Mouse (Mus musculus): ENCODE measurements around the gene 4930432K21Rik.

4930432K21Rik gene

GRCm38 (mm10) chr8:84147324-84147766 is 480 bp upstream of the 4930432K21Rik start:
- DNase-seq (ENCODE audit: extremely low read depth, low read depth, low spot score), result no peak

GRCm38 (mm10) chr8:84148531-84148850 is 666 bp downstream of the 4930432K21Rik start:
- DNase-seq (ENCODE audit: extremely low read depth, low read depth, low spot score), result no peak

- DNase-seq (ENCODE audit: extremely low read depth, low read depth, low spot score), result no peak
Observed at GRCm38 (mm10) chr8:84149181-84149580, 1.4 kb downstream of the 4930432K21Rik start.

DNA sequence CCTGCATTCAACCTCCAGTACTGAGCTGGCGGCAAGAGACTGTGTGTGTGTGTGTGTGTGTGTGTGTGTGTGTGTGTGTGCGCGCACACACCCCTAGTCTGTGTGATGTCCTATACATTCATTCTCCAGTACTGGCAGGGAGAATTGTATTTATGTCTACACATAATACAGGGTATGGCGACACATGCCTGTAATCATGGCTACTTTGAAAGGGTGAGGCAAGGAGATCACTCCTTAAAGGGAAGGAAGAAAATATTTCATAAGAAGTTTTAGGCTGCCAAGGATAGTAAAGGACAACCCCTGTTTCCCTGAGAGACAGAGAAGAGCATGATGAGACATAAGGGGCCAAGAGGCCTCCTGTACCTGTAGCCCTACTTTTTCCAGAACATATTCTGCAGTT is 9.8 kb downstream of the 4930432K21Rik start:
- peak; percentile 14 for DNase-seq (ENCODE audit: extremely low read depth, low read depth, low spot score)

DNA sequence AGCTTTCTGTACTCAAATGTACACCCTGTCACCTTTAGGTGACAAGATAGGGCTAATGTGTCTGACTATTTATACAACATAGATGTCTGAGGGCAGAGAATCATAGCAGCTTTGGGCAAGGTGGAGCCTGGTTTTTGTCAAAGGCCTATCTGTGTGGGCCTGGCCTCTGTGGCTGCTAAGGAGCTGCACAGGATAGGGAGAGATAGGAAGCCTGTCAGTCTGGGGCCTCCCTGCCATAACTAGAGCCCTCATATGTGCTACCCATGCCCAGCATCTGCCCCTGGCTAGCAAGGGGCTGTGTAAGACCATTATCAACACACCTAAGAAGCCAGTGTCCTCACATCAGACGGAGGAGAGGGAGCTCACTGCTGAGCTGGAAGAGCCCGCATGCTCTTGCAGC is 19.9 kb downstream of the 4930432K21Rik start:
- DNase-seq (ENCODE audit: extremely low read depth, low read depth, low spot score), result no peak

GRCm38 (mm10) chr8:84170096-84170495 is 22.3 kb downstream of the 4930432K21Rik start:
- no peak for DNase-seq (ENCODE audit: extremely low read depth, low read depth, low spot score)

DNA sequence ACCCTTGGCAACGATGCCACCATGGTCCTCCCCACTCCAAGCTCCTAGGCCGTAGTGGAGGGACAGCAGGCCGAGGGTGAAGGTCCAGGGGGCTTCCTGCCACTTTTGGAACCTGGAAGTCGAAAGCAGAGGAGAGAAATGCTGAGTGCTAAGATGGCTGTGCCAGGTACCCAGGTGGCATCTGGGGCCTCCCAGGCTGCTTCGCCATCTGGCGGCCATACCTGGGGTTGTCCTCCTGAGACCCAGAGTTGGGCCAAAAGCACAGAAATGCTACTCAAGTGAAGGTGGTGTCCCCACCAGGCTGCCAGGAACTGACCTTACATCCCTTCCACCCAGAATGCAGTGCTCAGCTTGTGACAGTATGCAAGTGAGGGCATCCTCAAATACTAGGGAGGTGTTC is 26.0 kb downstream of the 4930432K21Rik start:
- DNase-seq (ENCODE audit: extremely low read depth, low read depth, low spot score), result no peak

DNA sequence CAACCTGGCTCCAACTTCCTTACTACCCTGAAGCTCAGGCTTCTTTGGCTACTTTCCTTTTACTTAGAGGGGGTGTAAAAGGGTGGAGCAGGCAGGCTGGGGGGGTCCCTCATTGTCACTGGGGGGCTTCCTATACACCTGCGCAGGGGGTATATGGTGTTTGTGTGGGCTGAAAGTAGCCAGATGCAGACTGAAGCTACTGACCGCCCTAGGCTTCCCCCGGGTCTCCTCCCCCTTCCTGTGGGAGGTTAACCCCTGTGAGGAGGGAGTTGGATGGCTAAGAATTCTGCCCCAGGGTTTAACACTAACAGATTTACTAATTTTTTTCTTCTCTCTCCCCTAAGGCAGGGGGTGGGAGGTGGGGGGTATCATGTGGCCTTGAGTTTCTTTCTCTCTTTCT is 28.7 kb downstream of the 4930432K21Rik start:
- DNase-seq (ENCODE audit: extremely low read depth, low read depth, low spot score), result no peak

GRCm38 (mm10) chr8:84177405-84177804 is 29.6 kb downstream of the 4930432K21Rik start:
- no peak for DNase-seq (ENCODE audit: extremely low read depth, low read depth, low spot score)

DNA sequence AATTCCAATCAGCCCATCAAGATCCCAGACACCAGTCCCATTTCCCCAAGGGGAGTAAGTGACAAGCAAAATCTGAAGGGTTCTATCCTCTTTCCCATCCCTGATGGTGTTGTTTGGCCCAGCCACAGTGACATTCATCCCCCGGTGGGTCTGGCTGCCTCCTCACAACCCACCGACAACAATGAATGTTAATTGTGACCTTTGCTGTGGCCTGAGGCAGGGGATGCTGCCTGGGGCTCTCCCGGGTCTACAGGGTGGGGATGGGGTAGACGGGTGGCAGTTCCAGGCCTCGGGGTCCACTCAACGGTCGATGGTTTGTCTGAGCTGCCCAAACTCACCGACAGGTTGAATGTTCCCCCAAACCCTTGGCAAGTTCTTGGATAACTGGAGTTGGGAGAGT is 30.8 kb downstream of the 4930432K21Rik start:
- DNase-seq (ENCODE audit: extremely low read depth, low read depth, low spot score), result no peak

DNA sequence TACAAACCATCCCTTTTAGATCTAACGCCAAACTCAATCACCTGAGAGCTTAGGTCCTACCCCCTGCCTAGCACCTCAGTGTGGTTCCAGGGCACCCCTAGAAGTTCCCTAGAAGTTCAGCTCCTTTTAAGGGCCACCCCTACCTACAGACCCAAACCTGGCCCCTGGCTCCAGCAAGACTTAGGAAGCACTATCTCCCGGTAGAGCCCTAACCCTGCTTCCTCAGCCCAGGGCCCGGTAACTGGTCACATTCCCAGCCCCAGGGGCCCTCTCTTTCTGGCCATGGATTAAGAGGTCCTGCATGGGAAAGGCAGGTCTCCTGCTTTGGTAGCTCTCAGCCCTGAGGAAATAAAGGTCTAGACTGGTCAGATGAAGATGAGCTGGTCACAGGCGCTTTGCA is 32.1 kb downstream of the 4930432K21Rik start:
- no peak for DNase-seq (ENCODE audit: extremely low read depth, low read depth, low spot score)

DNA sequence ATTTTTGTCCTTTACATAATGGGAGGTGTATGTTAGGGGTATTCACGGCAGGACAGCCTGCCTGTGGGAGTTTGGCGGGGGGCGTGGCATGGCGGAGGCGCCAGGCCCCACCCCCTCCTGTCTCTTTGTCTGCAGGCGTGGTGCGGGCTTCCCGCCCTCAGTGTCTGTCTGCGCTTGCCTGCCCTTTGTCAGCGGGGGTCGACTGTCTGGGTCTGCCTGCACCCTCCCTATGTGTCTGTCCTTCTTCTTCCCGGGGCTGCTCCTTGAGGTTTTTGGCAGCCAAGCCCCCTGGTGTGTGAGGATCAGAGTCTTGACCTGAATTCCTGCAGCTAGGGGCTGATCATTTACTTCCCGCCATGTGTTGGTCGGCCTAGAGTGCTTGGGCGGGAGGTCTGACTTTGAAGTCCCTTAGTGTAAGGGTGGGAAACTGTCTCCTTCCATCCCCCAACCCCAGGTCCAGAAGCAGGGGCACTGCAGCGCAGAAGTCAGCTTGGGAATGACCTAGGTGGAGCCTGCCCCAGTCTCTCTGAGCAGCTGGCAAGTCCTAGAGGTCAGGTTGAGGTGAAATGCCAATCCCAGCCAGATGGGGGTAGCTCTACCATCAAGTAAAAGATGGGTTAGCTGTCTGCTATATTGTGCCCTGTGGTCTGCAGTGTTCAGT is 32.8 kb downstream of the 4930432K21Rik start:
- DNase-seq (ENCODE audit: extremely low read depth, low read depth, low spot score), result no peak

- no peak for DNase-seq (ENCODE audit: extremely low read depth, low read depth, low spot score)
Observed at GRCm38 (mm10) chr8:84182833-84183232, 35.0 kb downstream of the 4930432K21Rik start.

DNA sequence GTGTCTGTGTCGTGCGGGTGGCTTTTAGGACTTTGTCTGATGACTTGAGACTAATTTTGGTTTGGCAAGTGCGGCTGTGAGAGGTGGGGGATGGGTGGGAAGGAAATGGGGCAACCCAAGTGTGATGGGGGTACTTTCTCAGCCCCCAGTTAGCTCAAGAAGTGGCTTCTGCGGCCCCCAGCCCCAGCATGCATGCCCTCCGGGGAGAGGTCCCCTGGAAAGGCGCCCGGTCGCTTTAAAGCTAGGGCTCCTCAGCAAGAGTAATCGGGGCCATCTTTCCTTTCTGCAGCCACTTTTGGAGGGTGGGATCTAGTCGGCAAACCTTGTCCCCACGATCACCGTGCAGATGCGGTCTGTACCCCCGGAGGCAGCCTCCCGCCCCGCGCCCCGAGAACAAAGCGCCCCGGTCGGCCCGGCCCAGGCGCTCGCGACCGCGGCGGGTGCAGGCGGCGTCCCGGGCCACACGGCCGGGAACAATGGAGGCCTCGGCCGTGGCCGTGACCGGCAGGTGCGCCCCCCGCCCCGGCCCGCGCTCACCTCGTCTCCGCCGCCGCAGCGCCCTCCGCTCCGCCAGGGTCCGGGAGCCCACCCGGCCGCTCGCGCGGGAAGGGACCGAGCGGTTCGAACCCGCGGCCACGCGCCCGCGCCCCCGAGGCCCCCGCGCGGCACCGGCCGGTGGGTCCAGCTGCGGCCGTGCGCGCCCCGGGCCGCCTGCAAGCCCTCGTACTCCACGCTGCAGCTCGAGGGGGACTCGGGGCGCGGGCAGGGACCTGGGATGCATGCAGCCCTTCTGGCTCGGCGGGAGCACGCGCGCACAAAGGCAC is 35.6 kb downstream of the 4930432K21Rik start:
- no peak for DNase-seq (ENCODE audit: extremely low read depth, low read depth, low spot score)

- no peak for DNase-seq (ENCODE audit: extremely low read depth, low read depth, low spot score)
Observed at GRCm38 (mm10) chr8:84184085-84185043, 36.5 kb downstream of the 4930432K21Rik start.

DNA sequence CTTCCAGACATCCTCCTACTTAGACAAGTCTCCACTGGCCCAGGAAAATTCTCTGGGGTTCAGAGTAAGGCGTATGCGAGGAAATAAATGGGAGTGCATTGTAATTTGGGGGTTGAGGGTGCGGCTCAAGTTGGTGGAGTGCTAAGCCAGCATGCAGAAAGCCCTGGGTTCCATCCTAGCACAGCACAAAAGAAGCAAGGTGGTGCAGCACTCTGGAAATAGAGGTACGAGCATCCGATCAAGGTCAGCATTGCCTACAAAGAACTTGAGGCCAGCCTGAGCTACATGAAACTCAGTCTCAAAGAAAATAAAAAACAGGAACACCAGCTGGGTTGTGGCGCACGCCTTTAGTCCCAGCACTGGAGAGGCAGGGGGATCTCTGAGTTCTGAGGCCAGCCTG is 37.3 kb downstream of the 4930432K21Rik start, which contains the start of gene Nanos3:
Gene Nanos3 (minus strand): TSS at position 101 of the 400 bp plus-strand sequence.
- DNase-seq (ENCODE audit: extremely low read depth, low read depth, low spot score), result no peak

DNA sequence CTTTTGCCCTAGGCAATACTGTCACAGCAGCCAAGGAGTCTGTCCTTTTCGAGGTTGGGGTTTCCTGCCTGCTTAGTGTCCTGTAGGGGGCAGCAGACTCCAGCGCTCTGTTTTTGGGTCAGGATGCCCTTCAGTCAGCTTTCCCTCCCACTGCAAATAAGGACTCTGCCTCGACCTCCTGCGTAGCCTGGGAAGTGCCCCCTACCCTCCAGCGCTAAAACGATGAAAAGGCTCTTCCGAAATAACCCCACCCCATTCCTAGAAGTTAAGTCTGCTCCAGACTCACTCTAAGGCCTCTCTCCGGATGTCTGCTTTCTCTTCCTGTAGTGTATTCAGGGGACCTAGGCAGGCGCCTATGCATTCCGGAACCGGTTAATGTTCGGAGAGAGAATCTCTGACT is 38.7 kb downstream of the 4930432K21Rik start:
- no peak for DNase-seq (ENCODE audit: extremely low read depth, low read depth, low spot score)

DNA sequence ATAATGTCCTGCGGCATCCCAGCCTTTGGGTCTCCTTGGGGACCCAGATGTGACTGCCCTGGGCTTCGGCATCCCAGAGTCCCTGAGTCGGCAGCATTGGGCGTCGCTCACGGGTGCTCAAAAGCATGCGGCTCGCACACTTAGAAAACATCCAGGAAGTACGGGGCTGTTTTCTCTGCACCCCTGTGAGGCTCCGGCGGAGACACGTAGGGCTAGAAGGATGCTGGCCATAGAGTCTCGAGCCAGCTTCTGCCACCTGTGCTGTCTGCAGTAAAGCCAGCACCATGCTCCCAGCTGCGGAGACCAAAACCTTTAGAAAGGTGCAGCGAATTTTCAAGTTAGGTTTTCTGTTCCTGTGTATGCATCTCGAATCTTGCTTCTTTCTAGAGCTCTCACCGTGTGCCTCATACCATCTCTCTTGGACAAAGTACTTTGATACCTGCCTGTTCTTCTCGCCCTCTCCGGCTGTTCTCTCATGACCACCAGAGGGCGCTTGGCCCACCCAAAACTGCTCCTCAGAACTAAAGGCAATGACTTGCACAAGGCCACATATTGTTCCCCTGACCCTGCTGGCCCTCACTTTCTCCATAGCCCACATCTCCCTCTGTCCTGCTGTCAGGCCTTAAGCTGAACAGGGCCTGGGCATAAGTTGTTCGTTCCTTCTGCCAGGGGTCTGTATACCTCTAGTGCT is 39.4 kb downstream of the 4930432K21Rik start:
- no peak for DNase-seq (ENCODE audit: extremely low read depth, low read depth, low spot score)

- DNase-seq (ENCODE audit: extremely low read depth, low read depth, low spot score), result no peak
Observed at GRCm38 (mm10) chr8:84188671-84189070, 40.8 kb downstream of the 4930432K21Rik start.

- no peak for DNase-seq (ENCODE audit: extremely low read depth, low read depth, low spot score)
Observed at GRCm38 (mm10) chr8:84189603-84190002, 41.8 kb downstream of the 4930432K21Rik start.

All from fat pad, adult 2 months (tissue).